In genomic region chr5:123749065-123750064, GRCm38 (mm10) we compare ENCODE assay signal across 8 mouse cellular contexts. TPM values are rescaled to one million over a fixed set of nuclear protein-coding genes. Genes with fewer than 3 reads are reported as not detected.
DNase-seq lines count a peak whose midpoint lies in the region; ATAC-seq and TF ChIP-seq lines count a peak whose summit lies in the region.

Gene Rsrc2, minus strand, starts transcription at chr5:123749414.
Gene Kntc1, plus strand, starts transcription at chr5:123749716.

- ATAC-seq in erythroid progenitor cell, adult 5-6 weeks (replicated peaks; ENCODE audit: low FRiP score, poor library complexity, severe bottlenecking), result peak; percentile 92
- peak; percentile 98 for ATAC-seq in heart, embryonic 12.5 days (ENCODE audit: insufficient number of reproducible peaks, low FRiP score)
- ATAC-seq in kidney, postnatal 0 days (replicated peaks; ENCODE audit: low FRiP score, low read depth), result peak; percentile 98
- ATAC-seq in liver, embryonic 11.5 days (replicated peaks; ENCODE audit: low FRiP score), result peak; percentile 95
- peak; percentile 98 for ATAC-seq in stomach, embryonic 14.5 days (ENCODE audit: insufficient number of reproducible peaks, insufficient read depth, low FRiP score, low read depth)

- peaks cover 28% of the 10 kb centered on the region for H3K4me1 ChIP-seq in heart, embryonic 12.5 days (replicated peaks)
- H3K4me1 ChIP-seq in kidney, postnatal 0 days (replicated peaks; ENCODE audit: insufficient read depth, low read length), result peaks cover 12% of the 10 kb centered on the region
- peaks cover 25% of the 10 kb centered on the region for H3K4me1 ChIP-seq in liver, embryonic 11.5 days (replicated peaks; ENCODE audit: control insufficient read depth, insufficient read depth, low read length)
- peaks cover 18% of the 10 kb centered on the region for H3K4me1 ChIP-seq in stomach, embryonic 14.5 days (ENCODE audit: control insufficient read depth, insufficient read depth, low read length)

- H3K4me2 ChIP-seq in heart, embryonic 12.5 days, result peak within 1 kb of the TSS; percentile 88
- peak within 1 kb of the TSS; percentile 81 for H3K4me2 ChIP-seq in kidney, postnatal 0 days (ENCODE audit: low read length)
- H3K4me2 ChIP-seq in liver, embryonic 11.5 days, result peak within 1 kb of the TSS; percentile 95
- H3K4me2 ChIP-seq in stomach, embryonic 14.5 days (replicated peaks; ENCODE audit: low read depth, low read length), result peak within 1 kb of the TSS; percentile 65

- DNase-seq in CD4-positive helper T cell, adult 2 months (ENCODE audit: low read depth, low spot score), result peak; percentile 99
- DNase-seq in brain, embryonic 18.5 days (ENCODE audit: low read depth, low spot score), result peak; percentile 99
- peak; percentile 100 for DNase-seq in kidney, postnatal 0 days (ENCODE audit: low spot score)
- DNase-seq in liver, embryonic 11.5 days (ENCODE audit: low spot score), result peak; percentile 97
- DNase-seq in naive thymus-derived CD4-positive, alpha-beta T cell, adult 2 months (ENCODE audit: low read depth), result peak; percentile 100

- WGBS in heart, embryonic 12.5 days, result under 1% methylated on average over 59 of the region's 63 CpGs
- under 1% methylated on average over 63 of the region's 63 CpGs for WGBS in kidney, postnatal 0 days
- WGBS in liver, embryonic 11.5 days, result under 1% methylated on average over 63 of the region's 63 CpGs
- WGBS in stomach, embryonic 14.5 days, result under 1% methylated on average over 63 of the region's 63 CpGs

- peaks cover 16% of the 10 kb centered on the region for H3K36me3 ChIP-seq in heart, embryonic 12.5 days
- H3K36me3 ChIP-seq in kidney, postnatal 0 days (ENCODE audit: insufficient read depth, low read length), result peaks cover 5% of the 10 kb centered on the region
- peaks cover 5% of the 10 kb centered on the region; the same call in 1 of the 2 replicates for H3K36me3 ChIP-seq in liver, embryonic 11.5 days (ENCODE audit: control insufficient read depth, insufficient read depth, low read length)
- H3K36me3 ChIP-seq in stomach, embryonic 14.5 days (ENCODE audit: control insufficient read depth, insufficient read depth, low read length), result peaks cover 11% of the 10 kb centered on the region

- peak; percentile 33; the same call in 1 of the 2 replicates for TF ChIP-seq CTCF in kidney, postnatal 0 days (IDR thresholded peaks at IDR 0.05; ENCODE audit: low read depth)

- peak within 1 kb of the TSS; percentile 99 for H3K27ac ChIP-seq in heart, embryonic 12.5 days (ENCODE audit: poor library complexity, severe bottlenecking)
- H3K27ac ChIP-seq in kidney, postnatal 0 days, result peak within 1 kb of the TSS; percentile 99
- H3K27ac ChIP-seq in liver, embryonic 11.5 days (ENCODE audit: low read depth, low read length), result peak within 1 kb of the TSS; percentile 95
- H3K27ac ChIP-seq in stomach, embryonic 14.5 days (ENCODE audit: low read length), result peak within 1 kb of the TSS; percentile 99

- H3K27me3 ChIP-seq in heart, embryonic 12.5 days (replicated peaks), result no peaks in the 10 kb centered on the region
- H3K27me3 ChIP-seq in kidney, postnatal 0 days (ENCODE audit: insufficient read depth, low read length), result no peaks in the 10 kb centered on the region
- H3K27me3 ChIP-seq in liver, embryonic 11.5 days (replicated peaks; ENCODE audit: control insufficient read depth, insufficient read depth, low read length), result no peaks in the 10 kb centered on the region
- H3K27me3 ChIP-seq in stomach, embryonic 14.5 days (ENCODE audit: control insufficient read depth, insufficient read depth, low read length), result no peaks in the 10 kb centered on the region

- peak within 1 kb of the TSS; percentile 93 for H3K9ac ChIP-seq in heart, embryonic 12.5 days
- H3K9ac ChIP-seq in kidney, postnatal 0 days (ENCODE audit: low read depth, low read length), result peak within 1 kb of the TSS; percentile 88
- H3K9ac ChIP-seq in liver, embryonic 11.5 days (ENCODE audit: low read depth, low read length), result peak within 1 kb of the TSS; percentile 90
- H3K9ac ChIP-seq in stomach, embryonic 14.5 days (replicated peaks; ENCODE audit: low read depth, low read length), result peak within 1 kb of the TSS; percentile 79

- H3K4me3 ChIP-seq in heart, embryonic 12.5 days, result peak within 1 kb of the TSS; percentile 95
- peak within 1 kb of the TSS; percentile 65 for H3K4me3 ChIP-seq in kidney, postnatal 0 days (replicated peaks; ENCODE audit: low read depth, low read length)
- peak within 1 kb of the TSS; percentile 78 for H3K4me3 ChIP-seq in liver, embryonic 11.5 days (ENCODE audit: low read depth, low read length)
- H3K4me3 ChIP-seq in stomach, embryonic 14.5 days (ENCODE audit: low read depth, low read length), result peak within 1 kb of the TSS; percentile 85

- no peaks in the 10 kb centered on the region for H3K9me3 ChIP-seq in heart, embryonic 12.5 days (replicated peaks)
- H3K9me3 ChIP-seq in kidney, postnatal 0 days (replicated peaks; ENCODE audit: low read length), result no peaks in the 10 kb centered on the region
- no peaks in the 10 kb centered on the region for H3K9me3 ChIP-seq in liver, embryonic 11.5 days (ENCODE audit: control insufficient read depth, low read length)
- H3K9me3 ChIP-seq in stomach, embryonic 14.5 days (ENCODE audit: control insufficient read depth, low read depth, low read length), result no peaks in the 10 kb centered on the region

RNA-seq across cellular contexts. Expression of gene Rsrc2, which starts in this region (rescaled TPM):
- total RNA-seq in erythroid progenitor cell, adult 5-6 weeks (2015; ENCODE audit: low replicate concordance), result 112 and 156 TPM in 2 replicates
- 185 and 272 TPM in 2 replicates for total RNA-seq in erythroid progenitor cell, adult 5-6 weeks (2017; ENCODE audit: low replicate concordance)
- 95.9 and 105 TPM in 2 replicates for polyA plus RNA-seq in heart, embryonic 12.5 days (2016; fragmentation: Nextera tagmentation; extraction: Ambion mirVana)
- polyA plus RNA-seq in kidney, postnatal 0 days (2015; fragmentation: Nextera tagmentation; extraction: Ambion mirVana), result 117 and 120 TPM in 2 replicates
- polyA plus RNA-seq in liver, embryonic 11.5 days (2014; fragmentation: Nextera tagmentation; extraction: Ambion mirVana), result 102 and 109 TPM in 2 replicates
- 139 and 142 TPM in 2 replicates for polyA plus RNA-seq in stomach, embryonic 14.5 days (2014; fragmentation: Nextera tagmentation; extraction: Ambion mirVana)

RNA-seq across cellular contexts. Expression of gene Kntc1, which starts in this region (rescaled TPM):
- total RNA-seq in erythroid progenitor cell, adult 5-6 weeks (2015; ENCODE audit: low replicate concordance), result 152 and 208 TPM in 2 replicates
- total RNA-seq in erythroid progenitor cell, adult 5-6 weeks (2017; ENCODE audit: low replicate concordance), result 122 and 174 TPM in 2 replicates
- polyA plus RNA-seq in heart, embryonic 12.5 days (2016; fragmentation: Nextera tagmentation; extraction: Ambion mirVana), result 30.7 and 31.8 TPM in 2 replicates
- 9.4 and 10.7 TPM in 2 replicates for polyA plus RNA-seq in kidney, postnatal 0 days (2015; fragmentation: Nextera tagmentation; extraction: Ambion mirVana)
- polyA plus RNA-seq in liver, embryonic 11.5 days (2014; fragmentation: Nextera tagmentation; extraction: Ambion mirVana), result 51.8 and 52.6 TPM in 2 replicates
- 33.9 and 35.7 TPM in 2 replicates for polyA plus RNA-seq in stomach, embryonic 14.5 days (2014; fragmentation: Nextera tagmentation; extraction: Ambion mirVana)

Comparison
In these comparisons a context has a peak if more than half of its experiments do, and no peak if none do; other contexts are left out.
1. Peak in every context shown above with its lines: DNase-seq, ATAC-seq, H3K4me3 ChIP-seq and H3K27ac ChIP-seq.